Mouse (Mus musculus) limb, embryonic 15.5 days (tissue): ENCODE measurements around the gene Psenen. TPM values are rescaled to one million over a fixed set of nuclear protein-coding genes. Genes with fewer than 3 reads are reported as not detected.

Experiments used
- ATAC-seq: fragments of 200-750 bp; cut with Nextera tagmentation; 2 replicates; pipeline ENCODE4 v1.8.0; 2017; ENCODE audit warnings: low read depth, moderate TSS enrichment; ENCODE audit not compliant: insufficient number of reproducible peaks, low FRiP score, low TSS enrichment
- H3K27ac ChIP-seq: fragments of 300-500 bp; sonication (generic); 2 replicates; pipeline ENCODE4 v1.5.1; 2015; ENCODE audit warnings: moderate library complexity, mild to moderate bottlenecking, inconsistent platforms
- H3K27me3 ChIP-seq: fragments of 300-500 bp; sonication (generic); 2 replicates; pipeline ENCODE4 v1.6.1; 2015; ENCODE audit warnings: inconsistent platforms
- H3K36me3 ChIP-seq: fragments of 300-500 bp; sonication (generic); 2 replicates; pipeline ENCODE4 v1.6.1; 2015; ENCODE audit warnings: inconsistent platforms
- H3K4me1 ChIP-seq: fragments of 300-500 bp; sonication (generic); 2 replicates; pipeline ENCODE4 v1.6.1; 2015; ENCODE audit warnings: inconsistent platforms
- H3K4me2 ChIP-seq: fragments of 300-500 bp; sonication (generic); 2 replicates; pipeline ENCODE4 v1.6.1; 2015; ENCODE audit warnings: mild to moderate bottlenecking, inconsistent platforms
- H3K4me3 ChIP-seq: fragments of 300-500 bp; sonication (generic); 2 replicates; pipeline ENCODE4 v1.5.1; 2015; ENCODE audit warnings: mild to moderate bottlenecking, inconsistent platforms
- H3K9ac ChIP-seq: fragments of 300-500 bp; sonication (generic); 2 replicates; pipeline ENCODE4 v1.6.1; 2015; ENCODE audit warnings: inconsistent platforms
- H3K9me3 ChIP-seq: fragments of 300-500 bp; sonication (generic); 2 replicates; pipeline ENCODE4 v1.6.1; 2016; ENCODE audit warnings: inconsistent platforms
- WGBS: fragments of 180-500 bp; shearing (Covaris S2); methylation state at CpG from one replicate; pipeline ENCODE4 v1.1.7; 2015; 5-methylcytosine and 5-hydroxymethylcytosine counted together
- microRNA-seq: library from miRNA; unstranded; fragments of <30 nt; microRNA quantifications from one replicate; pipeline ENCODE4, GENCODE M21; 2016
- polyA plus RNA-seq: library from polyadenylated mRNA; unstranded; fragments of >200 nt; fragmentation: Nextera tagmentation; extraction: Ambion mirVana; gene quantifications from 2 replicates; pipeline ENCODE4 v1.2.1, GENCODE M21; 2015

Psenen gene
- polyA plus RNA-seq, 1 experiment from 2014 or later = 146 TPM

DNA sequence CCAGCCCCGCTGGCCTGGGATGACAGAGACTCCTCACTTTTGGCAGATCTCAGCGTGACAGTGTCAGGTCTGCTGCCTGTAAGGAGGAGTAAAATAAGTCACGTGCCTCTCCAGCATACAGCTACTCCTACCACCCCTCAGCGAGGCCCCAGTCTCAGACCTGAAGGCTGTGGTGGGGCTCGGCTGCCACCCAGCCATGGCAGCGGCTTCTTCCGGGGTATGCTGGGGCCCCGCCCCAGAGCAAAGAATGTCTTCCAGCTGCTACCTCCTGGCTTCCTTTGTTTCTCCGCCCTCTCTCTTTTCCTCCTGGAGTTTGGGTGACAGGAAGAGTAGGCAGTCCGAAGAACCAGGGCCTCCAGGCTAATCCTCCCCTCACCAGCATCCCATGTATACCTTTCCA, 37.5 kb downstream of the Psenen start:
- no peak overlapping the region for H3K9ac ChIP-seq
- peak overlapping the region; percentile 20 for H3K4me3 ChIP-seq
- H3K4me2 ChIP-seq = peak overlapping the region; percentile 32
- H3K27ac ChIP-seq = peak overlapping the region; percentile 71
- H3K27me3 ChIP-seq = no peaks in the 10 kb centered on the region
- no peak for ATAC-seq
- H3K4me1 ChIP-seq = peaks cover 15% of the 10 kb centered on the region
- H3K9me3 ChIP-seq = no peaks in the 10 kb centered on the region
- WGBS = 24% methylated on average over 10 of the region's 10 CpGs
- peaks cover 68% of the 10 kb centered on the region for H3K36me3 ChIP-seq

DNA sequence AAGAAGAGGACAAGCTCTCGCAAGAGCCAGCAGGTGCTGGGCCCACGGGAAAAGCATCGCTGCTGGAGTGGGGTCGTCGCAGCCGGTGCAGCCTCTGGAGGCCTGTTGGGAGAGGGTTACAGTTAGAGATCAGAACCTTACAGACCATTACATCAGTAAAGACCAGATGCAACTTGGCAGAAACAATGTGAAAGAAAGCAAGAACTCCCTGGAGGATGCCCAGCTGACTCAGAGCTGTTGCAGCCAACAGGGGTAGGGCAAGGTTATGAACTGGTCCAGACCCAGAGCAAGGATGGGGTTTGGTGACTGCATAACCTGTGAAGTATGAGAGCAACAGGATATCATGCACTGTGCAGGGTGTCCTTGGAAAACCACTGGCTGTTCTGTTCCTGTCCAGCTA, 38.9 kb downstream of the Psenen start:
- H3K27me3 ChIP-seq = no peaks in the 10 kb centered on the region
- no peak for ATAC-seq
- H3K36me3 ChIP-seq = peaks cover 55% of the 10 kb centered on the region
- H3K9ac ChIP-seq = no peak overlapping the region
- whole genome bisulfite sequencing = 81% methylated on average over 6 of the region's 6 CpGs
- H3K4me2 ChIP-seq = no peak overlapping the region
- peaks cover 15% of the 10 kb centered on the region for H3K4me1 ChIP-seq
- no peaks in the 10 kb centered on the region for H3K9me3 ChIP-seq
- H3K27ac ChIP-seq = no peak overlapping the region
- H3K4me3 ChIP-seq = no peak overlapping the region

DNA sequence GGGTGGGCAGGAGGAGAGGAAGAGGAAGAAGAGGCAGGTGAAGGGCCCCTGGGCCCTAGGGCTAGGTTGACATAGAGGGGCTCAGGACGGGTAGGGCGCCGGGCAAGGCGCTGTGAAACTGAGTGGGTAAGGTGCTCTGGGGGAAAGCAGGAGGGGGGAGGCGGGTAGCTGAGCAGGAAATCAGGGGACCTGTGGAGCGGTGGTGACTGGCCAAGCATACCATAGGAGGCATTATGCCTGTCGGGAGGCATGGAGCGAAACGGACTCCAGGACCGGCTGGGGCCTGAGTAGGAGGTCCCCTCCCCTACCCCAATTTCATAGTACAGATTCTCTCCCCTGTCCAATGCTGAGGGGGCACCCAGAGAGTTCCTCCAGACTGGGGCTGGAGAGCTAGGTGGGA, 40.6 kb downstream of the Psenen start:
- Histone ChIP-seq H3K9me3 (no peaks in the 10 kb centered on the region), H3K4me1 (peaks cover 15% of the 10 kb centered on the region), H3K4me2 (no peak overlapping the region), H3K27ac (no peak overlapping the region), H3K9ac (no peak overlapping the region), H3K4me3 (no peak overlapping the region), H3K36me3 (peaks cover 39% of the 10 kb centered on the region), H3K27me3 (no peaks in the 10 kb centered on the region)
- ATAC-seq = no peak
- 91% methylated on average over 10 of the region's 10 CpGs for WGBS

DNA sequence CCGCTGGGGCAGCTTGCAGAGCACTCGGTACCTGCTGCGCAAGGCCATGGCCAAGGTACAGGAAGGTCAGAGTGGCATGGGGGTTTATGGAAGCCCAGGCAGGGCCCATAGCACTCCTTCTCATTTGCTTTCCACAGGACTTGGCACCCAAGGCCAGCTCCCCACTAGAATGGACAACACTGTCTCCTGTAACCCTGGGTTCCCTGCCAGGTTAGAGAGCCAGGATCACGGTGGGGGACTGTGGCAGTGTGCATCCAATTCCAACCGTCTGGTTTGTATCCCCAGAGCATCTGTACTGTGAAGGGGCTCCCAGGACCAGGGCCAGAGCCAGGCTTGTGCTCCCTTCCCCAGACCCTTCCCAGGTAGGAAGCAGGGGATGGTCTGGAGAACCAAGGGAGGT, 42.6 kb downstream of the Psenen start:
- H3K4me3 ChIP-seq = no peak overlapping the region
- no peak overlapping the region for H3K9ac ChIP-seq
- H3K4me2 ChIP-seq = no peak overlapping the region
- no peak overlapping the region for H3K27ac ChIP-seq
- WGBS = 81% methylated on average over 5 of the region's 5 CpGs
- no peak for ATAC-seq
- H3K4me1 ChIP-seq = peaks cover 2% of the 10 kb centered on the region
- no peaks in the 10 kb centered on the region for H3K27me3 ChIP-seq
- no peaks in the 10 kb centered on the region for H3K9me3 ChIP-seq
- peaks cover 22% of the 10 kb centered on the region for H3K36me3 ChIP-seq

DNA sequence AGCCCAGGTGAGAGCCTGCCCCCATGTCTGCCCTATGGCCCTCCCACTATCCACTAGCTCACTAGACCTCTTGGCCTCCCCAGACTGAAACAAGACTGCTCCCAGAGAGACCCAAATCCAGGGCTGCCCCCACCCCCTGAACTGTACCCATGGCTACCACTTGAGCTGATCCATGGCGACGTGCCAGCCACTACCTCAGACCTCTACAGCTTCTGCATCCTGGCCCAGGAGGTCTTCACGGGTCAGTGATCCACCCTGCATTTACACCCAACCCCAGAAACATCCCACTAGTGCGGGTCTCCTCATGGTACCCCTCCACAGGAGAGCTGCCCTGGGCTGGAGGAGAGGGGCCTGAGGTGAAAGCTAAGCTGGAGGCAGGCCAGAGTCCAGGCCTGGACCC, 43.0 kb downstream of the Psenen start:
- Histone ChIP-seq H3K27ac (no peak overlapping the region), H3K4me2 (no peak overlapping the region), H3K4me3 (no peak overlapping the region), H3K36me3 (peaks cover 19% of the 10 kb centered on the region), H3K27me3 (no peaks in the 10 kb centered on the region), H3K9me3 (no peaks in the 10 kb centered on the region), H3K4me1 (no peaks in the 10 kb centered on the region), H3K9ac (no peak overlapping the region)
- no peak for ATAC-seq
- 76% methylated on average over 4 of the region's 4 CpGs for WGBS

DNA sequence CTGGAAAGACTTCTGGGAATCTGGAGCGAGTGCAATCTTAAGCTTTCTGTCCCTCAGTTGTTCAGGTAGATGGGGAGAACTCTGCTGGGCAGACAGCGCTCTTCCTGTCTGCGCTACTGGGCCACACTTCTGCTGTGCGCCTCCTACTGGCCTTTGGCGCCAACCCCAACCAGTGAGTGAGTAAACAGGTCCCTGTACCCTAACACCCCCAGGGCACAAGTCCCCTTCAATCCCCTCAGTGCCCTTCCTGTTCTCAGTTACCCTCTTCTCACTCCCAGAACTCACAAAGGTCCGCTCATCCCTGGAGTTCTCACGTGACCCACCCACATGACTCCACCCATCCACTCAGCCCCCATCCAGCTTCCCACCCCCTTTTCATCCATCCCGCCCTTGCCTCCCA, 45.1 kb downstream of the Psenen start:
- 36% methylated on average over 8 of the region's 8 CpGs for WGBS
- no peaks in the 10 kb centered on the region for H3K9me3 ChIP-seq
- H3K4me3 ChIP-seq = no peak overlapping the region
- no peaks in the 10 kb centered on the region for H3K4me1 ChIP-seq
- H3K4me2 ChIP-seq = no peak overlapping the region
- H3K36me3 ChIP-seq = peaks cover 5% of the 10 kb centered on the region
- ATAC-seq = no peak
- no peak overlapping the region for H3K27ac ChIP-seq
- H3K9ac ChIP-seq = no peak overlapping the region
- no peaks in the 10 kb centered on the region for H3K27me3 ChIP-seq

DNA sequence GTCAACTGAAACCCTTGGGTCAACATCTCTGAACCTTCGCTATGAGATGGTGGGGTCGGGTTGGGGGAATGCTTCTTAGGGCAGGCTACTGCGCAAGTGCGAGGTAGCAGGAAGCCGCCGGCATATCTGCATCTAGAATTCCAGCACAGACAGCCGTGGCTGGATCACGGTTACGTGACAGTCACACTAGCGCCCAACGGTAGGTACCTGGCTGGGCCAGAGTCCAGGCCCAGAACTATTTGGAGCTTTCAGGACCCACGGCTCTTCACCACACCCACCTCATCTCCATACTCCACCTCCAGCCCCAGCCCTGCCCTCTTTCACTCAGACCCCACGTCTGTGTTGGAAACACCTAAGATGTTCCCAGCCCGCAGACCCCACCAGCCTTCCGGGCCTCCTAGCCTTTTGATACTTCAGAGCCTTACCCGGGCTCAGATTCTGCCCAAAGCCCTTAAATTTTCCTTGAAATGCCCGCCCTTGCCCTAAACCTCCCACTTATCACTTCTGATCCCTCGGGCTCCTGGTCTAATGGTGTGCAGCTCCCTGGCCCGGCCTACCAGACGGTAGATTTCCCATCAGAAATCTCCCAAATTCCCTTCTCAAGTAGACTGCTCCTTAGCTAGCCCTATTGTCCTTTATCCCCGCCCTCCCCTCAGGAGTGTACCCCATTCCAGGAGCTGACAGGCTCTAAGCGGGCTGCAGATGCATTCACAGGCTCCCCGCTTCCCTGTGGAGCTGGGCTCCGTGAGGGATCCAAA, 48.2 kb downstream of the Psenen start:
- no peaks in the 10 kb centered on the region for H3K9me3 ChIP-seq
- H3K4me3 ChIP-seq = no peak overlapping the region
- H3K27ac ChIP-seq = no peak overlapping the region
- no peak overlapping the region for H3K9ac ChIP-seq
- 61% methylated on average over 24 of the region's 24 CpGs for WGBS
- no peaks in the 10 kb centered on the region for H3K4me1 ChIP-seq
- no peak overlapping the region for H3K4me2 ChIP-seq
- H3K27me3 ChIP-seq = no peaks in the 10 kb centered on the region
- ATAC-seq = no peak
- H3K36me3 ChIP-seq = no peaks in the 10 kb centered on the region

Small RNAs within 50 kb of the gene (microRNA-seq; reads per million reads assigned to microRNA genes)
- gene Gm38670 (1.0 reads per million), gene Mir3569 (not detected)

Other genes starting within 250 kb of the Psenen start
- 37.1 and 42.8 TPM in 2 replicates for gene Syne4, start 248.8 kb downstream of the Psenen start, polyA plus RNA-seq
- 3.4 TPM in 1 of 2 replicates, not detected in the other for gene E130208F15Rik, start 241.9 kb downstream of the Psenen start, polyA plus RNA-seq
- 13.7 and 18.8 TPM in 2 replicates for gene Sdhaf1, start 239.7 kb downstream of the Psenen start, polyA plus RNA-seq
- gene Lrfn3, start 200.9 kb downstream of the Psenen start, polyA plus RNA-seq = 4.1 and 5.1 TPM in 2 replicates
- gene Tyrobp, start 149.9 kb downstream of the Psenen start, polyA plus RNA-seq = 78.9 and 87.7 TPM in 2 replicates
- gene Hcst, start 143.8 kb downstream of the Psenen start, polyA plus RNA-seq = 2.7 and 3.3 TPM in 2 replicates
- 1.4 and 2.1 TPM in 2 replicates for gene Nfkbid, start 141.9 kb downstream of the Psenen start, polyA plus RNA-seq
- 28.6 and 32.7 TPM in 2 replicates for gene Aplp1, start 118.1 kb downstream of the Psenen start, polyA plus RNA-seq
- gene Kirrel2, start 105.9 kb downstream of the Psenen start, polyA plus RNA-seq = 0.04 and 0.38 TPM in 2 replicates
- gene Nphs1, start 105.3 kb downstream of the Psenen start, polyA plus RNA-seq = 0.07 TPM in 1 of 2 replicates, not detected in the other
- 0.18 TPM in 1 of 2 replicates, not detected in the other for gene Prodh2, start 70.0 kb downstream of the Psenen start, polyA plus RNA-seq
- 7.8 and 8.0 TPM in 2 replicates for gene Arhgap33, start 28.6 kb downstream of the Psenen start, polyA plus RNA-seq
- gene Hspb6, start 11.4 kb downstream of the Psenen start, polyA plus RNA-seq = 17.6 and 29.4 TPM in 2 replicates
- gene Proser3, start 11.3 kb downstream of the Psenen start, polyA plus RNA-seq = 11.3 and 12.1 TPM in 2 replicates
- 37.9 and 49.4 TPM in 2 replicates for gene Lin37, start 3.8 kb downstream of the Psenen start, polyA plus RNA-seq
- gene U2af1l4, start 326 bp downstream of the Psenen start, polyA plus RNA-seq = 83.0 and 85.3 TPM in 2 replicates
- 12.2 and 12.4 TPM in 2 replicates for gene Gm49396, start 283 bp downstream of the Psenen start, polyA plus RNA-seq
- gene Igflr1, start 1.8 kb upstream of the Psenen start, polyA plus RNA-seq = 3.0 and 3.5 TPM in 2 replicates
- 7.3 and 8.1 TPM in 2 replicates for gene Kmt2b, start 25.1 kb upstream of the Psenen start, polyA plus RNA-seq
- 3.0 and 4.2 TPM in 2 replicates for gene Zbtb32, start 35.3 kb upstream of the Psenen start, polyA plus RNA-seq
- gene Upk1a, start 49.2 kb upstream of the Psenen start, polyA plus RNA-seq = 0.45 and 0.58 TPM in 2 replicates
- 739 and 763 TPM in 2 replicates for gene Cox6b1, start 62.5 kb upstream of the Psenen start, polyA plus RNA-seq
- gene Etv2, start 72.2 kb upstream of the Psenen start, polyA plus RNA-seq = not detected in 2 replicates
- 104 and 114 TPM in 2 replicates for gene Rbm42, start 86.7 kb upstream of the Psenen start, polyA plus RNA-seq
- gene Haus5, start 101.4 kb upstream of the Psenen start, polyA plus RNA-seq = 33.6 and 34.4 TPM in 2 replicates
- gene Pmis2, start 108.0 kb upstream of the Psenen start, polyA plus RNA-seq = not detected in 2 replicates
- 1.1 and 1.4 TPM in 2 replicates for gene 2200002J24Rik, start 135.3 kb upstream of the Psenen start, polyA plus RNA-seq
- 0.19 and 0.99 TPM in 2 replicates for gene Atp4a, start 148.6 kb upstream of the Psenen start, polyA plus RNA-seq
- 197 and 199 TPM in 2 replicates for gene Tmem147, start 165.9 kb upstream of the Psenen start, polyA plus RNA-seq
- 0.52 and 0.66 TPM in 2 replicates for gene Gapdhs, start 180.1 kb upstream of the Psenen start, polyA plus RNA-seq
- gene Sbsn, start 187.8 kb upstream of the Psenen start, polyA plus RNA-seq = 293 and 299 TPM in 2 replicates
- gene Dmkn, start 200.1 kb upstream of the Psenen start, polyA plus RNA-seq = 913 and 939 TPM in 2 replicates
- gene Krtdap, start 224.3 kb upstream of the Psenen start, polyA plus RNA-seq = 3,274 and 3,770 TPM in 2 replicates